Mouse (Mus musculus) limb, embryonic 13.5 days (tissue): ENCODE data around the gene Tbc1d20. TPM values are rescaled to one million over a fixed set of nuclear protein-coding genes. Genes with fewer than 3 reads are reported as not detected.
A peak's percentile ranks its signal among the peaks of the same experiment; 100 is the strongest.

ENCODE experiments used
- ATAC-seq: fragments of 200-750 bp; cut with Nextera tagmentation; 2 replicates; pipeline ENCODE4 v1.8.0; 2017; ENCODE audit warnings: low read depth, moderate number of reproducible peaks, moderate TSS enrichment; ENCODE audit not compliant: low FRiP score
- H3K27ac ChIP-seq: fragments of 300-500 bp; sonication (generic); 2 replicates; pipeline ENCODE4 v1.5.1; 2015; ENCODE audit warnings: inconsistent platforms, mild to moderate bottlenecking, moderate library complexity
- H3K27me3 ChIP-seq: fragments of 300-500 bp; sonication (generic); 2 replicates; pipeline ENCODE4 v1.6.1; 2015; ENCODE audit warnings: mild to moderate bottlenecking, inconsistent platforms
- H3K36me3 ChIP-seq: fragments of 300-500 bp; sonication (generic); 2 replicates; pipeline ENCODE4 v1.6.1; 2015; ENCODE audit warnings: inconsistent platforms, mild to moderate bottlenecking, moderate library complexity
- H3K4me1 ChIP-seq: fragments of 300-500 bp; sonication (generic); 2 replicates; pipeline ENCODE4 v1.6.1; 2015; ENCODE audit warnings: inconsistent platforms
- H3K4me2 ChIP-seq: fragments of 300-500 bp; sonication (generic); replicated peaks from 2 replicates; pipeline ENCODE4 v1.6.1; 2015; ENCODE audit warnings: inconsistent platforms, mild to moderate bottlenecking, moderate library complexity
- H3K4me3 ChIP-seq: fragments of 300-500 bp; sonication (generic); 2 replicates; pipeline ENCODE4 v1.5.1; 2015; ENCODE audit warnings: moderate library complexity, mild to moderate bottlenecking, inconsistent platforms
- H3K9ac ChIP-seq: fragments of 300-500 bp; sonication (generic); 2 replicates; pipeline ENCODE4 v1.6.1; 2015; ENCODE audit warnings: mild to moderate bottlenecking, inconsistent platforms
- H3K9me3 ChIP-seq: fragments of 300-500 bp; sonication (generic); 2 replicates; pipeline ENCODE4 v1.6.1; 2016; ENCODE audit warnings: inconsistent platforms
- WGBS: fragments of 180-500 bp; shearing (Covaris S2); methylation state at CpG from one replicate; pipeline ENCODE4 v1.1.7; 2015; 5-methylcytosine and 5-hydroxymethylcytosine counted together
- polyA plus RNA-seq: library from polyadenylated mRNA; unstranded; fragments of >200 nt; fragmentation: Nextera tagmentation; extraction: Ambion mirVana; gene quantifications from 2 replicates; pipeline ENCODE4 v1.2.1, GENCODE M21; 2015

Tbc1d20 gene
- polyA plus RNA-seq, 1 experiment from 2014 or later, result 47.7 TPM

GRCm38 (mm10) chr2:152327980-152328379 lies 34.4 kb downstream of the Tbc1d20 start:
- Histone ChIP-seq H3K4me2 (no peak overlapping the region), H3K4me1 (peaks cover 20% of the 10 kb centered on the region), H3K9me3 (no peaks in the 10 kb centered on the region), H3K36me3 (peaks cover 70% of the 10 kb centered on the region), H3K9ac (no peak overlapping the region), H3K4me3 (no peak overlapping the region), H3K27ac (no peak overlapping the region), H3K27me3 (no peaks in the 10 kb centered on the region)
- 76% methylated on average over 5 of the region's 5 CpGs for WGBS
- no peak for ATAC-seq

DNA sequence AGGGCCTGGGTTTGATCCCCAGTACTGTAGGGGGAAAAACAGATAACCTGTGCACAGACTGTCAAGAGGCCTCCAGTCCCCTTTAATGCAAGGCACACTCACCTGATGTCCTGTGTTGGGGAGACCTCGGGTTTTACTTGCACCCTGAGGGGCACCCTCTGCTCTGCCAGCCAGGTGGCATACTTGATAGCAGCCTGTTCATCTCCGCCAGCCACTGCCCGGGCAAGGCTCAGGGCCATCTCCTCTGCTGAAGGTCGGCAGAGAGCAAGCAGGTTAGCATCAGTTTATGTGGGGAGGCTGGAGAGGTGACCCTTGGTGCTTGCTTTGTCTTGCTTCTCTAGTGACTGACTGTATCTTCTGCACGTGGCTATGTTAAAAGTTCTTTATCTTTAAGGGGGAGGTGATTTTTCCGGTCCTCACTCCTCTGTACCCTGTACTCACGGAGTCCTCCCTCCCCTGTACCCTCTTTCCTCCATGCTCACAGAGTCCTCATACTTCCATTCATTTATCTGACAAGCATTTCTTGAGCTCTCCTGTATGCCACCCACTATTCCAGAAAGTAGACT lies 37.3 kb downstream of the Tbc1d20 start:
- Histone ChIP-seq H3K4me3 (peak overlapping the region; percentile 90), H3K9ac (peak overlapping the region; percentile 90), H3K9me3 (no peaks in the 10 kb centered on the region), H3K4me1 (peaks cover 20% of the 10 kb centered on the region), H3K36me3 (peaks cover 41% of the 10 kb centered on the region), H3K27me3 (peaks cover 3% of the 10 kb centered on the region; the same call in 1 of the 2 replicates), H3K27ac (no peak overlapping the region), H3K4me2 (peak overlapping the region; percentile 86)
- WGBS, result 69% methylated on average over 7 of the region's 7 CpGs
- no peak for ATAC-seq

GRCm38 (mm10) chr2:152332101-152332825 lies 38.6 kb downstream of the Tbc1d20 start, which contains the start of gene Rbck1:
TSS of gene Rbck1 (minus strand) at chr2:152332653.
- Histone ChIP-seq H3K9ac (peak within 1 kb of the TSS; percentile 90), H3K27ac (peak within 1 kb of the TSS; percentile 86), H3K36me3 (peaks cover 28% of the 10 kb centered on the region), H3K4me2 (peak within 1 kb of the TSS; percentile 86), H3K27me3 (peaks cover 5% of the 10 kb centered on the region; the same call in 1 of the 2 replicates), H3K9me3 (no peaks in the 10 kb centered on the region), H3K4me1 (peaks cover 20% of the 10 kb centered on the region), H3K4me3 (peak within 1 kb of the TSS; percentile 90)
- peak; percentile 96 for ATAC-seq
- under 1% methylated on average over 54 of the region's 54 CpGs for WGBS

DNA sequence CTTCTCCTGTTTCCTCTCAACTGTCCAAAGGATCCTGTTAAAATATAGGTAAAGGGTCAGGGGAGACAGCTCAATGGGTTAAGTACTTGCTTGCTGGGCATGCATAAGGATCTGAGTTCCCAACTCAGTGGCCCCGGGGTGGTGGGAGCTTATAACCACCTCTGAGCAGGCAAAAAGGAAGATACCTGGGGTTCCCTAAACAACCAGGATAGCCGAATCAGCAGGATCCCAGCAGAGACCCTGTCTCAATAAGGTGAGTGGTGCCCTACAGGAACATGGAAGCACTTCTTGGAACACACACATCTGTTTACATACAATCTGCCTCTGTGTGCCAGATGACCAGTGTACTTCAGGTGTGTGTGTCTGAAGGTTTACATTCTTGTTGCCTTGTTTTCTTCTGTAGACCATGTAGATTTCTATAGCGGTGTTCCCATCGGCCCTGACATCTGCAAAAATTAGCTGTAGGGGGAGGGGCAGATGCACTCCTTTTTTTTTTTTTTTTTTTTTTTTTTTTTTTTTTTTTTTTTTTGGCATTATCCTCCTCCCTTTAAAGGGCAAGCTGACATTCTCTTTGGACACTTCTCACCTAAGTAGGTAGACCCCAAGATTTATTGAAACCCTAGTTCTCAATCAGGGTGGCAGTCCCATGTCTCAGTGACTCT lies 39.8 kb downstream of the Tbc1d20 start:
- H3K36me3 ChIP-seq, result peaks cover 17% of the 10 kb centered on the region
- peaks cover 5% of the 10 kb centered on the region; the same call in 1 of the 2 replicates for H3K27me3 ChIP-seq
- 78% methylated on average over 4 of the region's 4 CpGs for WGBS
- no peak overlapping the region for H3K4me2 ChIP-seq
- H3K4me3 ChIP-seq, result no peak overlapping the region
- peaks cover 20% of the 10 kb centered on the region for H3K4me1 ChIP-seq
- no peak for ATAC-seq
- no peak overlapping the region for H3K27ac ChIP-seq
- no peak overlapping the region for H3K9ac ChIP-seq
- no peaks in the 10 kb centered on the region for H3K9me3 ChIP-seq

DNA sequence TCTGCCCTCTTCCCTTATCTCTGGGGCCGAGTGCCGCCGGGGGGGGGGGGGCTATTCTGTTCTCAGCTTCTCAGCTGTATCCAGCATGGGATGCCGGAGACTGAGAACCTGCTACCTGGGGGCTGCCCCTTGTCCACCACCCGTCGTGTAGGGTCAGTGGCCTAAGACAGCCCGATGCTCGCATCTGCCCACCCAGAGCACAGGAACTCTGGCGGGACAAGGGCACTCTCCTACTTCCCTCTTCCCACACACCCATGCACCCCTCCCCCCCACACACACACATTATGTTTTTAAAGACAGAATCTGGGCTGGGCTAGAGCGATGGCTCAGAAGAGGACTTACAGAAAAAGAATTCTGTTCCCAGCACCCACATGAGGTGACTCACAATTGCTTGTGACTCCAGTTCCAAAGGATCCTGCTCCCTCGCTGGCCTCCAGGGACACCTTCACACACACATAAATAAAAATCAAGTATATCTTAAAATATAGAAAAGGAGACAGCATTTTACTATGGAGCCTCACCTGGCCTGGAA lies 41.7 kb downstream of the Tbc1d20 start:
- ATAC-seq, result no peak
- WGBS, result 53% methylated on average over 11 of the region's 11 CpGs

GRCm38 (mm10) chr2:152336856-152337255 lies 43.2 kb downstream of the Tbc1d20 start:
- no peaks in the 10 kb centered on the region for H3K36me3 ChIP-seq
- H3K27ac ChIP-seq, result no peak overlapping the region
- 75% methylated on average over 1 of the region's 1 CpGs for WGBS
- H3K4me3 ChIP-seq, result no peak overlapping the region
- peaks cover 5% of the 10 kb centered on the region; the same call in 1 of the 2 replicates for H3K27me3 ChIP-seq
- no peaks in the 10 kb centered on the region for H3K4me1 ChIP-seq
- H3K4me2 ChIP-seq, result no peak overlapping the region
- H3K9ac ChIP-seq, result no peak overlapping the region
- no peak for ATAC-seq
- no peaks in the 10 kb centered on the region for H3K9me3 ChIP-seq

More for the DNA sequence above, 41.7 kb downstream of the Tbc1d20 start:
- Histone ChIP-seq H3K4me3 (no peak overlapping the region), H3K27ac (no peak overlapping the region), H3K27me3 (peaks cover 5% of the 10 kb centered on the region; the same call in 1 of the 2 replicates), H3K36me3 (no peaks in the 10 kb centered on the region), H3K4me2 (no peak overlapping the region), H3K9me3 (no peaks in the 10 kb centered on the region), H3K9ac (no peak overlapping the region), H3K4me1 (peaks cover 14% of the 10 kb centered on the region)

DNA sequence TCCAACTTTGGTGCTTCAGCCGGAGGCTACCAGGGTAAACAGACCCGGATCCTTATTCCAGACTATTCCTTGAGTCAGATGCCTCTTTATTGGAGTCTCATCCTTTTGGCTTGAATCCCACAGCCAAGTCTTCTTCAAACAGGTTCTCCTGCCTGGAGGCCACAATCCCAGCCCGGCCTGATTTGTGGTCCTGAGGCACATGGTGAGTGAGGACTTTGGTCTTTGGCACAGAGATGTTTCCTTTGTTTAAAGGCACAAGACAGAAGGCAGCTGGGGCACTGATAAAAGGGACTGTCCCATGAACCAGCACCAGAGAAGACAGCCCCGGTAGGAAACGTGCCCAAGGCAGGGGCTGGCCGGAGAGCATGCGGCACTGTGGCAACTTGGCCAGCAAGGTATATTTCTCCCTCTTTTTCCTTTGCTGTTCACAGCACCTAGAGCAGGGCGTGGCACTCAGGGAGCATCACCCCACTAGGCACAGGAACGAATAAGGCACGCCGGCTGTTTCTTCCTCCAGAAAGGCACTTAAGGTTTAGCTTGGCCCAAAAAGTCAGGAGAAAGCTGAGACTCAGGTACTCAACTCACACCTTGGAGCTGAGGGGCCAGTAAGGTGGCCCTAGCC lies 44.1 kb downstream of the Tbc1d20 start:
- no peaks in the 10 kb centered on the region for H3K9me3 ChIP-seq
- H3K36me3 ChIP-seq, result no peaks in the 10 kb centered on the region
- no peak overlapping the region for H3K9ac ChIP-seq
- peaks cover 6% of the 10 kb centered on the region for H3K27me3 ChIP-seq
- no peak for ATAC-seq
- no peak overlapping the region for H3K4me2 ChIP-seq
- 87% methylated on average over 11 of the region's 11 CpGs for WGBS
- no peaks in the 10 kb centered on the region for H3K4me1 ChIP-seq
- no peak overlapping the region for H3K4me3 ChIP-seq
- H3K27ac ChIP-seq, result no peak overlapping the region

GRCm38 (mm10) chr2:152338319-152338718 lies 44.7 kb downstream of the Tbc1d20 start:
- Histone ChIP-seq H3K9me3 (no peaks in the 10 kb centered on the region), H3K4me1 (peaks cover 4% of the 10 kb centered on the region; the same call in 1 of the 2 replicates), H3K4me3 (no peak overlapping the region), H3K27me3 (peaks cover 9% of the 10 kb centered on the region), H3K27ac (no peak overlapping the region), H3K4me2 (no peak overlapping the region), H3K36me3 (no peaks in the 10 kb centered on the region), H3K9ac (no peak overlapping the region)
- WGBS, result 75% methylated on average over 13 of the region's 13 CpGs
- no peak for ATAC-seq

DNA sequence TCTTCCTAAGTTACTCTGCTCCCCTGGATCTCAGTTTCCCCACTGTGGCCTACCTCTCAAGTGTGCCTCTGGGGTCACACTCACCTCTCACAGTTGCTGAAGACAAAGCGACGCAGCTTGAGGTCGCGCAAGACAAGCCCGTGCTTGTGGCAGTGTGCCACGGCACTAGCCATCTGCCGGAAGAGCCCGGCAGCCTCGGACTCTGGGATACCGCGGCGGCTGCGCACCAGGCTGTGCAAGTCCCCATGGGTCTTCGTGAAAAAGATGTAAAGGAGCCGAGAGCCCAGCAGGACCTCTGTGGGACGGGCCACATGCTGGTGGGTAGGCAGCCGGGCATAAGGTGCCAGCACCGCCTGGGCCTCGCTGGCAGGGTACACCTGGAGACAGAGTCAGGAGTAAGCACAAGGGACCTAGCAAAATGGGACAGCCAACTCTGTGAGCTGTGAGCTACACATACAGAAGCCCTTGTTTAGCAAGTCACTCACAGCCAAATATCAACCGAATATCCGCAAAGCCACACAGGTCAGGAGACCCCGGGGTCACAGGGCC lies 46.1 kb downstream of the Tbc1d20 start:
- Histone ChIP-seq H3K27ac (no peak overlapping the region), H3K9me3 (no peaks in the 10 kb centered on the region), H3K9ac (no peak overlapping the region), H3K4me3 (no peak overlapping the region), H3K27me3 (peaks cover 12% of the 10 kb centered on the region), H3K4me1 (peaks cover 10% of the 10 kb centered on the region), H3K4me2 (no peak overlapping the region), H3K36me3 (no peaks in the 10 kb centered on the region)
- no peak for ATAC-seq
- WGBS, result 85% methylated on average over 22 of the region's 22 CpGs

- Histone ChIP-seq H3K36me3 (no peaks in the 10 kb centered on the region), H3K4me2 (peak within 1 kb of the TSS; percentile 89), H3K9me3 (no peaks in the 10 kb centered on the region), H3K4me1 (peaks cover 10% of the 10 kb centered on the region), H3K9ac (peak within 1 kb of the TSS; percentile 71), H3K27me3 (peaks cover 17% of the 10 kb centered on the region), H3K4me3 (peak within 1 kb of the TSS; percentile 56), H3K27ac (no peak within 1 kb of the TSS)
- ATAC-seq, result peak; percentile 90
- WGBS, result under 1% methylated on average over 51 of the region's 52 CpGs
These were observed 49.9 kb downstream of the Tbc1d20 start, which contains the start of gene Trib3 for GRCm38 (mm10) chr2:152343329-152344213. TSS of gene Trib3 (minus strand) at chr2:152344032.

- Histone ChIP-seq H3K9me3 (no peaks in the 10 kb centered on the region), H3K27ac (no peak overlapping the region), H3K4me3 (peak overlapping the region; percentile 56), H3K36me3 (no peaks in the 10 kb centered on the region), H3K27me3 (peaks cover 17% of the 10 kb centered on the region), H3K9ac (peak overlapping the region; percentile 71), H3K4me2 (peak overlapping the region; percentile 89), H3K4me1 (peaks cover 11% of the 10 kb centered on the region)
- 0 out of 2 replicates have a peak, but pooled peaks have one; percentile 22 for ATAC-seq
- WGBS, result 10% methylated on average over 10 of the region's 10 CpGs
These were observed 50.7 kb downstream of the Tbc1d20 start for GRCm38 (mm10) chr2:152344361-152344760.
